Mouse (Mus musculus): ENCODE results near the gene Aldh9a1. TPM values are rescaled to one million over a fixed set of nuclear protein-coding genes. Genes with fewer than 3 reads are reported as not detected.

The Aldh9a1 gene
- polyA plus RNA-seq, 1 experiment, result 171 TPM

DNA sequence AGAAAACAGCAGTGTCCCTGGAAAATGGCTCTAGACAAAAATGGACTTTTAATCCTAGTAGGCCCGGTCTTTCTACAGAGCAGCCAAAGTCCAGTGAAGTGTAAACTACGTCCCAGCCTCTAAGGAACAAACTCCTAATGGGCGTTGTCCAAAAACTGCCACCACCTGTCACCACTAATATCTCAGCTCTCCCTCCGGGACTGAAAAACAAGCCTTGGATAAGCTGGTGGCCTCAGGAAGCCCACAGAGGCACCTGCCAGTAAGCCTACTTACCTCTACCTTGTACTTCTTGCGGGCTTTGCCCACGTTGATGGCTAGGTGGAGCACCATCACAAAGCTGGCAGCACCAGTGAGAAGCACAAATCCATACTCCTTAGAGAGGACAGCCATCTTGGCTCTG is 28.2 kb downstream of the Aldh9a1 start:
- H3K27me3 ChIP-seq (replicated peaks; ENCODE audit: control insufficient read depth, insufficient read depth, low read length), result no peaks in the 10 kb centered on the region
- H3K4me1 ChIP-seq (ENCODE audit: control insufficient read depth, insufficient read depth, low read length), result peaks cover 30% of the 10 kb centered on the region; the same call in 1 of the 2 replicates
- no peak for TF ChIP-seq CTCF (conservative IDR thresholded peaks at IDR 0.05; ENCODE audit: insufficient read depth, insufficient read length, low read depth, low read length)
- no peak for TF ChIP-seq POLR2A (IDR thresholded peaks at IDR 0.05; ENCODE audit: low read depth, low read length)
- H3K4me3 ChIP-seq (ENCODE audit: insufficient read depth, low read depth, low read length), result no peak overlapping the region
- WGBS, result 57% methylated on average over 6 of the region's 6 CpGs
- DNase-seq, result peak; percentile 78
- H3K27ac ChIP-seq (ENCODE audit: insufficient read depth, low read depth, low read length), result no peak overlapping the region; the same call in 1 of the 2 replicates
- H3K36me3 ChIP-seq (ENCODE audit: control insufficient read depth, insufficient read depth, low read length), result no peaks in the 10 kb centered on the region; the same call in 1 of the 2 replicates

DNA sequence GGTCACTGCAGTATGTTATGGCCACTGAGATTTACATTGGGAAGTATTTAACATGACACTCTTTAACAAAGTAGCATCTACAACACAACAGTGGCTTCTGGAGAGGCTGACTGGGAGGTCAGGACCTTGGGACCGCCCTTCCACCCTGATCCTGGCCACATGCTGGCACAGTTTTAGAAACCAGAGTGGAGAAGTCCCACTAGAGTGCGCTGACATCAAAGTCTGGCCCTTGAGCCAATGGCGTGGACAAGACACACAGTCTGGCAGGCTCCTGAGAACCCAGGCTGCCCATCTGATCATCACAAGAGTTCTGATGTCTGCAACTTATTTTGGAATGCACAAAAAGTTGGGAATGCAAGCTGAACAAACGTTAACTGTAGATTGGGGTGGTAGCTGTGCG is 30.0 kb downstream of the Aldh9a1 start:
- H3K27ac ChIP-seq (ENCODE audit: insufficient read depth, low read depth, low read length), result no peak overlapping the region
- peak; percentile 43 for DNase-seq
- 70% methylated on average over 5 of the region's 5 CpGs for WGBS
- peak; percentile 12; the same call in 1 of the 2 replicates for TF ChIP-seq CTCF (conservative IDR thresholded peaks at IDR 0.05; ENCODE audit: insufficient read depth, insufficient read length, low read depth, low read length)
- TF ChIP-seq POLR2A (IDR thresholded peaks at IDR 0.05; ENCODE audit: low read depth, low read length), result no peak
- no peaks in the 10 kb centered on the region; the same call in 1 of the 2 replicates for H3K36me3 ChIP-seq (ENCODE audit: control insufficient read depth, insufficient read depth, low read length)
- no peak overlapping the region for H3K4me3 ChIP-seq (ENCODE audit: insufficient read depth, low read depth, low read length)
- no peaks in the 10 kb centered on the region for H3K27me3 ChIP-seq (replicated peaks; ENCODE audit: control insufficient read depth, insufficient read depth, low read length)
- H3K4me1 ChIP-seq (ENCODE audit: control insufficient read depth, insufficient read depth, low read length), result peaks cover 25% of the 10 kb centered on the region; the same call in 1 of the 2 replicates

DNA sequence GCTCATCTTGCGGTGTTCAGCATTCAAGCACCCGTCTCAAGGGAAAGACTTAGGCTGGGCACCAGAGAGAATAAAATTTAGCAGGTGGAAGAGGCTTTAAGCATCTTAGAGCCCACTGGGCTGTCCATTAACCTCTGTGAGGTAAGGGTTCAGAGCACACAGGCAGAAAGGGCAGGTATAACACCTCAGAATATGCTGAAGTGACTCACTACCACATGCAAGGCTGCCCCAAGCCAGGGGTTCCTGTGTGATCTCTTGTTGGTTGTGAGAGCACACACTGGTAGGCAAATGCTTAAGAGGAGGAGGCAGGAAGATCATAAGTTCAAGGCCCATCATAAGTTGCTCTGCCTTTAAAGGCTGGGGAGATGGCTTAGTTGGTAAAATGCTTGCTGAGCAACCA is 30.4 kb downstream of the Aldh9a1 start:
- WGBS, result 70% methylated on average over 2 of the region's 2 CpGs
- H3K4me1 ChIP-seq (ENCODE audit: control insufficient read depth, insufficient read depth, low read length), result peaks cover 25% of the 10 kb centered on the region; the same call in 1 of the 2 replicates
- H3K4me3 ChIP-seq (ENCODE audit: insufficient read depth, low read depth, low read length), result no peak overlapping the region
- no peaks in the 10 kb centered on the region; the same call in 1 of the 2 replicates for H3K36me3 ChIP-seq (ENCODE audit: control insufficient read depth, insufficient read depth, low read length)
- no peak overlapping the region for H3K27ac ChIP-seq (ENCODE audit: insufficient read depth, low read depth, low read length)
- no peaks in the 10 kb centered on the region for H3K27me3 ChIP-seq (replicated peaks; ENCODE audit: control insufficient read depth, insufficient read depth, low read length)
- TF ChIP-seq CTCF (conservative IDR thresholded peaks at IDR 0.05; ENCODE audit: insufficient read depth, insufficient read length, low read depth, low read length) (no peak), POLR2A (IDR thresholded peaks at IDR 0.05; ENCODE audit: low read depth, low read length) (no peak)
- DNase-seq, result peak; percentile 60

DNA sequence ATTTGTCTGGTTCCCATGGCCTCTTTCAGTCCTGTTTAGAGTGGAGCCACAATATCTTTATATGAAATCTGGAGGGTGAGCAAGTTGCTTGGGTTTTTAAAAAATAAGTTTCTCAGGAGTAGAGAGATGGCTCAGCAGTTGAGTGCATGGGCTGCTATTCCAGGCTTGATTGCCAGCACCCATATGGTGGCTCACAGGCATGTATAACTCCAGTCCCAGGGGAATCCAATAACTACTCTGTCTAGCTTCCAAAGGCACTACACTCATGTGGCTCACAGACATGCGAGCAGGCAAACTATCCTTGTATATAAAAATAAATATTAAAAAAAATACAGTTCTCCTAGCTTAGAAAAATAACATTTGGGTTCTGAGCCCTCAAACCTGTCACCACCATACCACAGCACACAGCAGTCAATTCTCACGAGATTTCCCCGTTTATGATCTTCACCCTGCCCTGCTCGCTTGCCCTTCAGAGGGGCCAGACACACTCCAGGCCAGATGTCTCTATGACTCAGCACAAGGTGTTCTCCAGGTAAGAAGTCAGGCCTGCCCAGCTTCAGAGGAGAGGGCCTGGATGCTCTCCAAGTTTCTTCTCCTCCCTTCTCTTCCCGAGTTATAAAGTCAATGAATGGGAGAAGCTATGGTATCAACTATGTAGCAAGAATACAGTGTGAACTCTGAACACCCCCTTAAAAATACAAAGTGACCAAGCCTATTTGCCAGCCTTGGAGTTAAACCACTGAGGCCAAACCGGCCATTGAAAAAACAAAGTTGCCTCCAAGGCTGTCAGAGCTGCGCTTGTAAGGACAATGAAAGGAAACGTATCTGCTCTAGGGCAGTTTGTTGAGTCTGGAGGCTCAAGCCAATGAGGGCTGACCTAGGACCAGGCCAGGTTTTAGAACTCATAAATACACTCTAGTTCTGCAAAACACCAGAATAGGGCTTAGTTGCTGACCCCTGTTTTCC is 31.5 kb downstream of the Aldh9a1 start:
- Histone ChIP-seq H3K36me3 (ENCODE audit: control insufficient read depth, insufficient read depth, low read length) (no peaks in the 10 kb centered on the region), H3K4me3 (ENCODE audit: insufficient read depth, low read depth, low read length) (no peak overlapping the region), H3K27ac (ENCODE audit: insufficient read depth, low read depth, low read length) (no peak overlapping the region), H3K4me1 (ENCODE audit: control insufficient read depth, insufficient read depth, low read length) (peaks cover 25% of the 10 kb centered on the region; the same call in 1 of the 2 replicates), H3K27me3 (replicated peaks; ENCODE audit: control insufficient read depth, insufficient read depth, low read length) (no peaks in the 10 kb centered on the region)
- peak; percentile 62 for DNase-seq
- 55% methylated on average over 8 of the region's 8 CpGs for WGBS
- no peak for TF ChIP-seq POLR2A (IDR thresholded peaks at IDR 0.05; ENCODE audit: low read depth, low read length)
- TF ChIP-seq CTCF (conservative IDR thresholded peaks at IDR 0.05; ENCODE audit: insufficient read depth, insufficient read length, low read depth, low read length), result no peak

DNA sequence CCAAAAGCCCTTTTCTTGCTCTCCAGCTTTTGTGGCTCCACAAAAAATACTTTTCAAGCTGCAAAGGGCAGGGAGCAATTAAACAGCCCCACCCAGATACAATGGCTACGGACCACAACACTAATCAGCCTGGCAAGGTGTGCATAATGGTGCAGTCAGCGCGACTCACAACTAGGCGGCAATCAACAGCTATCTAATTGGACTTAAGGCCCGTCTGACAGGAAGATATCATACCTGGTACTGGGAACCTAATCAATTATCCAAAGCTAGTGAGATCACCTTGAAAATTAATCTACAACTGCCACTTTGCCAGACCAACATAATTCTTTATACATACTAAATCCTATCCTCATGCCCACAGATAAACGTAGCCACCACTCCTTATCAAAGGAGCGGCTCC is 32.5 kb downstream of the Aldh9a1 start:
- 80% methylated on average over 7 of the region's 7 CpGs for WGBS
- Histone ChIP-seq H3K36me3 (ENCODE audit: control insufficient read depth, insufficient read depth, low read length) (no peaks in the 10 kb centered on the region), H3K27me3 (replicated peaks; ENCODE audit: control insufficient read depth, insufficient read depth, low read length) (no peaks in the 10 kb centered on the region), H3K4me1 (ENCODE audit: control insufficient read depth, insufficient read depth, low read length) (peaks cover 25% of the 10 kb centered on the region; the same call in 1 of the 2 replicates), H3K27ac (ENCODE audit: insufficient read depth, low read depth, low read length) (no peak overlapping the region), H3K4me3 (ENCODE audit: insufficient read depth, low read depth, low read length) (no peak overlapping the region)
- DNase-seq, result no peak
- TF ChIP-seq CTCF (conservative IDR thresholded peaks at IDR 0.05; ENCODE audit: insufficient read depth, insufficient read length, low read depth, low read length) (no peak), POLR2A (IDR thresholded peaks at IDR 0.05; ENCODE audit: low read depth, low read length) (no peak)

DNA sequence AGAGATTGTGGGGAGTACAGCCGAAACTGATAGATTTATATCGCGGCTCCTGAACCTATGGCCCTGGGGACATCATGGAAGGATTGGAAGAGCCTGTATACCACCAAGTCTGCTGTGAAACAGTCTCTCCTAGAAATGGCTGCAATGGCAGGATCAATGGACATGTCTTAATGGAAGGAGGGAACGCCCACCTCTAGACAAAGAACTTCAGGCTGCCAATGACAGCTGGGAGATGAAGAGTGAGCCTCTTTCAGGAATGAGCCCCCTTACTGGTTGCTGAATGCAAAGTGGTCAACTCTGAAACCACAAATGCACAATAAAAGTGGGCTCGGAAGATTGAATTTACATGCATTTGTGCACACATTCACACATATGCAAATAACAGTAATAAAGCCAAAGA is 33.0 kb downstream of the Aldh9a1 start:
- WGBS, result 94% methylated on average over 5 of the region's 5 CpGs
- no peak for TF ChIP-seq POLR2A (IDR thresholded peaks at IDR 0.05; ENCODE audit: low read depth, low read length)
- no peak for TF ChIP-seq CTCF (conservative IDR thresholded peaks at IDR 0.05; ENCODE audit: insufficient read depth, insufficient read length, low read depth, low read length)
- Histone ChIP-seq H3K4me3 (ENCODE audit: insufficient read depth, low read depth, low read length) (no peak overlapping the region), H3K27ac (ENCODE audit: insufficient read depth, low read depth, low read length) (no peak overlapping the region), H3K36me3 (ENCODE audit: control insufficient read depth, insufficient read depth, low read length) (no peaks in the 10 kb centered on the region), H3K4me1 (ENCODE audit: control insufficient read depth, insufficient read depth, low read length) (peaks cover 25% of the 10 kb centered on the region; the same call in 1 of the 2 replicates), H3K27me3 (replicated peaks; ENCODE audit: control insufficient read depth, insufficient read depth, low read length) (no peaks in the 10 kb centered on the region)
- DNase-seq, result no peak

DNA sequence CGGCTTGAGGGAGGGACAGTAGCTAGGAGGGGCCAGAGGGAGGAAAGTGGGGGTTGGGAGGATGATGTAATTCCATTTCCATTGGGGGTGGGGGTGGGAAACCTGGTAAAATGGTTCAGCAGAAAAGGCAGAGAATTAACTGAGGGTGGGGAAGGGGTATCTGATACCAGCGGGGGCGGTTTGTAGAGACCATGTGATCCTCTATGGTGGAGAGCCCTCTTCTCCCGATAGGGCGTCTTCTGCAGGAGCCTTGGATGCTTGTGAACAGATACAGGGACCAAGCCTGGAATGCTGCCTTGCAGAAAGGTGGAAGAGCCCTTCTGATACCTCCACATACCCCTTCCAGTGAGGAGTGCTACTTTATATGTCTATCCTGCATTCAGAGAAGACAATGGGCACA is 33.4 kb downstream of the Aldh9a1 start:
- Histone ChIP-seq H3K36me3 (ENCODE audit: control insufficient read depth, insufficient read depth, low read length) (no peaks in the 10 kb centered on the region), H3K27me3 (replicated peaks; ENCODE audit: control insufficient read depth, insufficient read depth, low read length) (no peaks in the 10 kb centered on the region), H3K4me1 (ENCODE audit: control insufficient read depth, insufficient read depth, low read length) (peaks cover 25% of the 10 kb centered on the region; the same call in 1 of the 2 replicates), H3K4me3 (ENCODE audit: insufficient read depth, low read depth, low read length) (no peak overlapping the region), H3K27ac (ENCODE audit: insufficient read depth, low read depth, low read length) (no peak overlapping the region)
- TF ChIP-seq POLR2A (IDR thresholded peaks at IDR 0.05; ENCODE audit: low read depth, low read length) (no peak), CTCF (conservative IDR thresholded peaks at IDR 0.05; ENCODE audit: insufficient read depth, insufficient read length, low read depth, low read length) (no peak)
- no peak for DNase-seq
- WGBS, result 92% methylated on average over 5 of the region's 5 CpGs

Data from kidney, adult 2 months (tissue).